Mouse (Mus musculus): ENCODE measurements around the gene Eps8l1.

DNA sequence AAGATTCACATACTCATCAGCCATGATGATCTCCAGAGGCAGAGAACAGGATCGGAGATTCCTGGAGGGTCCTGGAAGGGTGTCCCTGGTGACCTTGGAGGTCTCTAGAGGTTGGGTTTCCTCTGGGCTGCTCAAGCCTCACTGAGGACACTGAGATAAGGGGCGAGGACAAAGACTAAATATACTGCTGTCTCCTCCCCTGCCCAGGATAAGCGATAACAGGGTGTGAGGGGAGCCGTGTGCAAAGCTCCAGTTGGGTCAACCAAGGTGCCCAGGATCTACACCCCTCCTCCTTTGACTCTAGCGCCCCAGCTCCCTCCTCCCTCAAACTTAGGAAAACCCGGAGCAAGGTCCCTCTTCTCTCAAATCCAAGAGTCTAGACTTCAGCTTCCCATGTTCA is 61.8 kb downstream of the Eps8l1 start:
- TF ChIP-seq POLR2A (IDR thresholded peaks at IDR 0.05; ENCODE audit: low read depth, low read length) (no peak), TBP (conservative IDR thresholded peaks at IDR 0.05; ENCODE audit: low read depth, low read length) (no peak), CTCF (conservative IDR thresholded peaks at IDR 0.05 in 1 of 2, IDR thresholded peaks at IDR 0.05 in 1 of 2; ENCODE audit: low read depth in 2 of 2, low read length in 2 of 2) (no peak)

Data from CH12.LX (cell line).